Mouse (Mus musculus) brain, embryonic 14.5 days (tissue): ENCODE results near the gene Slc16a1.

ENCODE experiments used
- CTCF ChIP-seq: fragments of 200-500 bp; IDR thresholded peaks from 2 replicates; pipeline ENCODE4 v1.5.1; 2012; ENCODE audit warnings: inconsistent platforms, mild to moderate bottlenecking, moderate library complexity, borderline replicate concordance; ENCODE audit not compliant: insufficient read depth, insufficient read length; ENCODE audit errors: extremely low read depth
- POLR2A ChIP-seq: fragments of 200-500 bp; IDR thresholded peaks from 2 replicates; pipeline ENCODE4 v1.6.1; 2012; ENCODE audit warnings: mild to moderate bottlenecking, inconsistent platforms, borderline replicate concordance; ENCODE audit not compliant: poor library complexity, insufficient read depth, insufficient read length, severe bottlenecking; ENCODE audit errors: extremely low read depth

DNA sequence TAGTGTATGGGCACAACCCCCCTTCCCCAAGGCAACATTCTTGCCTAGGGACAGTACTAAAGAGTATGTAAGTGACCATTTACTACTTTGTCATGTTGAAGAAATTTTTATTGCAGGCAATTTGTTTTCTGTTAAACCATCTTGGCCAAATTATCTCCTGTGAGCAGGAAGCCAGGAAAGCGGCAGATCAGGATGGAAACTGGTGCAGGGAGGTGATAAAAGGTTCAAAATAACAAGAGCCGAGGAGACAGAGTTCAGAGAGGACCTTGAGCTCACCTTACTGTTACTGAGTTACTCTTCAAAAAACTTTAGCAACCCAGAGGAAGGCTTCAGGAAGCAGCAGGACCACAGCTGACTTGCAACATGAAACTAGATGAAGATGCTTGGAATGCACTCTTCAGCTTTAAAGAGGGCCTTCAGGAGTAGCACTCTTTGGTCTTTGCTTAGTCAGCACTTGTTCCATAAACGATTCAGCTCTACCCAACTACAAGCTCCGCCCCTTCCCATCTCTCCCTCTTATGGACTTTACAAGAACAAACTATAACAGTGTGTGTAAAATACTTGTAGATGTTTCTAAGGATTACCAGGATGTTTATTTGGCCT lies 5.8 kb upstream of the Slc16a1 start:
- TF ChIP-seq CTCF (no peak), POLR2A (no peak)
